Mouse (Mus musculus) thymus, adult 18-20 months (tissue): ENCODE data around the gene Arfgef2.
A peak's percentile ranks its signal among the peaks of the same experiment; 100 is the strongest.

Experiments used
- DNase-seq, 2 experiments: peaks; one replicate each; pipeline ENCODE4 v3.0.0; 2022; ENCODE audit warnings: mixed read lengths in 2 of 2

Arfgef2 gene

DNA sequence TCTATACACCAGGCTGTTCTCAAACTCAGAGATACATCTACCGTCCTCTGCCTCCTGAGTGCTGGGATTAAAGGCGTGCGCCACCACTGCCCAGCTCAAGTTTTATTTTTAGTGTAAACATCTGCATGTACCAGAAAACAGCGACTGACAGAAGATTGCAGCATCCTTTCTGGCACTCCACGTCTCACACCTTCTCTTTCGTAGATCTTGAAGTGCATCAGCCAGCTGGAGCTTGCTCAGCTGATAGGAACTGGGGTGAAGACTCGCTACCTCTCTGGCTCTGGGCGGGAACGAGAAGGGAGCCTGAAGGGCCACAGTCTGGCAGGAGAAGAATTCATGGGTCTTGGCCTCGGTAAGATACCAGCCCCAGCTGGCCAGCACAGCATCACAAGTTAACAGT lies 60.1 kb downstream of the Arfgef2 start:
- DNase-seq, result no peak

DNA sequence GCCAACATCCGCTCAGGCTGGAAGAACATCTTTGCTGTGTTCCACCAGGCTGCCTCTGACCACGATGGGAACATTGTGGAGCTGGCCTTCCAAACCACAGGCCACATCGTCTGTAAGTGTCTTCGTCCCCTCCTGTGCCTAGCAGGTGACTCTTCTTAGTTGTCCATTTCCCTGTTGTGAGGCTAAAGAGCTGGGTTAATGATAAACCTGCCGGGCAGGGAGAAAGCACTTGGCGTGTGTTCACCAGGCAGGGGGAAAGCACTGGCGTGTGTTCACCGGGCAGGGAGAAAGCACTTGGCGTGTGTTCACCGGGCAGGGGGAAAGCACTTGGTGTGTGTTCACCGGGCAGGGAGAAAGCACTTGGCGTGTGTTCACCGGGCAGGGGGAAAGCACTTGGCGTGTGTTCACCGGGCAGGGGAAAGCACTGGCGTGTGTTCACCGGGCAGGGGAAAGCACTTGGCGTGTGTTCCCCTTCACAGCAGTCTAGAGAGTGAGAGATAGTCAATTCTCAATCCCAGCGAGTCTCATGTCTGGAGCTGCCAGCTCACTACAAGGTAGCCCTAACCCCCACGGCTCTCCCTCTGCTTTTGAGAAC lies 65.0 kb downstream of the Arfgef2 start:
- DNase-seq, result no peak

DNA sequence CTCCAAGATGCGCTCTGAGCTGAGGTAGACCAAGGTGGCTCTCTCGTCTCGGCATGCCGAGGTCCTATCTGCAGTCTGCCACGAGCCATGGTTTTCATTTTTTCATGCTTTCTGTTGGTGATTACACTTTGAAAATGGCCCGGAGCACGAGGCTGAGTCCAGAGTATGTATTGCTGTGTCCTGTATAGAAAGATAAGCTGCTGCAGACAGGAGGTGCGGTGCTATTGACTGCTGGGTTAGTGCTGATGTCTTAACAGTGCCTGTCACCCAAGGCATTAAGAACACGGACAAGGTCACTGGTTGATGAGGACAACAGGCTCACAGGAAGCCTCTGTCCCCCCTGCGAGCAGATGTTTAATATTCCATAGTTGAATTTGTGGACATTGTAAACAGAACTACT lies 65.5 kb downstream of the Arfgef2 start:
- no peak for DNase-seq

- no peak for DNase-seq
Measured at GRCm38 (mm10) chr2:166874675-166875280, 69.4 kb downstream of the Arfgef2 start.

DNA sequence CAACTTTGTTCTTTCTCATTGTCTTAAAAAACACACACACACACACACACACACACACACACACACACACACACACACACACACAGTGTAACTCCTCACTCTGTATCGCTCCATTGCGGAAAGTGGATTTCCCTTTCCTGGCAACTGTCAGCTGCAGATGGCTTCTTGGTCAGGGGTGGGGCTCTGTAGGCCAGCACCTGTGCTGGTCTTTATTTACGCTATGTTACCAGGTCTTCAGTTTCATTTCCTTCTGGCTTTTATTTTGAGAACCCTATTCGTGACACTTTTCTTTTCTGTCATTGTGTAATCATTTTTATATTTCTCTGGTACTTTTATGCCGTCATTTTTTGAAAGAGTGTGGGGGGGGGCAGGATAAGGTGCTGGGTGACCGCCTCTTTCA lies 70.2 kb downstream of the Arfgef2 start:
- peak in 1 of 2 experiments; percentile 29 for DNase-seq

- DNase-seq, result no peak
Measured at GRCm38 (mm10) chr2:166876331-166876730, 70.9 kb downstream of the Arfgef2 start.

- no peak for DNase-seq
Measured at GRCm38 (mm10) chr2:166885066-166885465, 79.7 kb downstream of the Arfgef2 start.

DNA sequence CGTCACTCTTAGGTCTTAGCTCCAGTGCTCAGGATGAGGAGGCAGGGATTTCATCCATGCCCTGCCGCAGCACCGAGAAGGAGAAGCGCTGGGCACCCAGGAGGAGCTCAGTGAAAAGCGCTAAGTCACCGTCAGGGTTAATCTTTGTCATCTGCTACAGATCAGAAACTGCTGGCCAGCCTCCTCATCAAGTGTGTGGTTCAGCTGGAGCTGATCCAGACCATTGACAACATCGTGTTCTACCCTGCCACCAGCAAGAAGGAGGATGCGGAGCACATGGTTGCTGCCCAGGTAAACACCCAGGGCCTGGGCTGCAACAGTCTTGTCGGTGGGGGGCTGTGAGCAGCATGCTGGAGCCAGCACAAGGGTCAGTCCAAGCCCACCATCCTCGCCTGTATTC lies 80.2 kb downstream of the Arfgef2 start:
- DNase-seq, result no peak

DNA sequence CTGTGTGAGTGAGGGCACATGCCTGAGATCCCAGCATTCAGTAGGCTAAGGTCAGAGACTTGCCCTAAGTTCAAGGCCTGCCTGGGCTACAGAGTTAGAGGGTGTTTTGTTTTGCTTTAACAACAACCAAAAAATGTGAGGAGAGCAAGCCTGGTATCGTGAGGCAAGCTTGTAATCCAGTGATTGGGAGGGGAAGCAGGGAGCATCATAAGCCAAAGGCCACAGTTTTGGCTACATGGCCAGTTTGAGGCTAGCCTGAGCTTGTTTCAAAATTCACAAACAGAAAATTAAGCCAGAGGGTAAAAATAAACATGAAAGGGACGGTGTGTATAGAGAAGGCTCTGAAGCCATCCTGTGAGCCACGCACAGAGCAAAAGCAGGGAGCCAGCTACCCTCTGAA lies 80.8 kb downstream of the Arfgef2 start:
- DNase-seq, result no peak

DNA sequence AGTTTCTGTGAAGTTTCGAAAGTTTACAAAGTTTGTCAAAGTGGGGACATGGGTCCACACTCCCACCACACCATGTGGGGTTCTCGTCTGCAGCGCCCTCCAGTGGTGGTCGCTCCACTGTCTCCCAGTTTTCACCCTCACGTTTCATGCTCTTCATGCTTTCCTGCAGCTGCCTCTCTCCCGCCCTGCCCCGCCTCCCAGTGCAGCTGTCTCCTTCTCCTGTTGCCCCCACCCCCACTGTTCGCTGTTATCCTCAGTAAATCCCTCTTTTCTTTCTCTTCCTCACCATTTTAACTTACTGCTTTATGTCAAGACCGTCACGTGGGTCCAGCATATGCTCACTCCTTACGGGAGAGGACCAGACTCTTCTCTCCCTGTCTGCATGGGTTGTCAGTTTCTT lies 82.4 kb downstream of the Arfgef2 start:
- no peak for DNase-seq

DNA sequence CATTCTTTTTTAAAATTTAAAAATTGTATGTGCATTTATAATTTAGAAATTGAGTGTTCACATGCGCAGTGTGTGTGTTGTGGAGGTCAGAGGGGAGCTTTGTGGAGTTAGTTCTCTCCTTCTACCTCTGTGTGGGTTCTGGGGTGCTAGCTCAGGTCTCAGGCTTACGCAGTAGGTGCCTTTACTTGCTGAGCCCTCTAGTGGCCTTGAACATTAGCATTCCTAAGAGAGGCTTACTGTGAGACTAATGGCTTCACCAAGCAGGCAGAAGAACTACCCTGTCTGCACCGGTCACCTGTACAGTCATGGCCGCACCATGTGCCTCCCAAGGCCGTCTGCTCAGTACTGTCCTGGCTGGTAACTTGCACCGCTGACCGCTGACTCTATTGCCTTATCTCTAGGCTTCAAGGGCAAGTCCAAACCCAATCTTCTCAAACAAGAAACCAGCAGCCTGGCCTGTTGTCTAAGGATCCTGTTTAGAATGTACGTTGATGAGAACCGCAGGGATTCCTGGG lies 86.0 kb downstream of the Arfgef2 start:
- no peak for DNase-seq

GRCm38 (mm10) chr2:166892158-166892680 lies 86.8 kb downstream of the Arfgef2 start:
- no peak for DNase-seq

DNA sequence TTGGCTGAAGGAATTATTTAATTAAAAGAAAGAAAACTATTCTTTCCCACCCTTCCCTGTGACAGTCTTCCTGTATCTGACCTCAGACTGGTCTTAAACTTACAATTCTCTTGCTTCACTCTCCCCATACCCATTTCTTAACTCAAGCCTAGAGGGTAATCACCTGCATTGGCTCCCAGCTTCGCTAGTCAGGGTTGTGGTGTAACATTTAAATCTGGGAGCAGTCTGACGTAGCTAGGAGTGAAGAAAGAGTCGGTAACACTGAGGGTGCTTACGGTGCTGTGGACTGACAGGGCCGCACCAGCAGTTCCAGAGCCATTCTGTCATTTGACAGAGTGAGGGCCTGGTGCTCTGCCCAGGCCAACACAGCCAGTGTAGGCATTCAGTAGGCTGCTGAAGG lies 87.6 kb downstream of the Arfgef2 start:
- DNase-seq, result no peak

DNA sequence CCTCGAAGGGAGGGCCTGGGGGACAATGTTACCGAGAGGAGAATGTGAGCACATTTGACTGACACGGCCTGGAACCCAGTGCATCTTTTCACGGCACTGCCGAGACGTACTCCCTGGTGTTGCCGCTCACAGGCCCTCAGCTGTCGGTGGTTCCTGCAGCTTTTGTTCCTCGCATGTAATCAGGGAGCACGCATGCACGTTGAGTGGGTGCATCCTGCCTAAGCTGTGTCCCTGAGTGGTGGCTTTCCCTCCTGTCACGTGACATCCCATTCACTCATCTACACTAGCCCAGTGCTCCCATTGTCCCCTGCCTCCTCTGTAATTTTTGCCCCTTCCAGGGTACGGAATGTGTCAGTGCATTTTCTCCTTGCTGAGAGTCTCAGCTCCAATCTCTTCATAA lies 91.0 kb downstream of the Arfgef2 start:
- DNase-seq, result no peak

- DNase-seq, result no peak
Measured at GRCm38 (mm10) chr2:166896974-166897373, 91.6 kb downstream of the Arfgef2 start.

- no peak for DNase-seq
Measured at GRCm38 (mm10) chr2:166899161-166899560, 93.8 kb downstream of the Arfgef2 start.

DNA sequence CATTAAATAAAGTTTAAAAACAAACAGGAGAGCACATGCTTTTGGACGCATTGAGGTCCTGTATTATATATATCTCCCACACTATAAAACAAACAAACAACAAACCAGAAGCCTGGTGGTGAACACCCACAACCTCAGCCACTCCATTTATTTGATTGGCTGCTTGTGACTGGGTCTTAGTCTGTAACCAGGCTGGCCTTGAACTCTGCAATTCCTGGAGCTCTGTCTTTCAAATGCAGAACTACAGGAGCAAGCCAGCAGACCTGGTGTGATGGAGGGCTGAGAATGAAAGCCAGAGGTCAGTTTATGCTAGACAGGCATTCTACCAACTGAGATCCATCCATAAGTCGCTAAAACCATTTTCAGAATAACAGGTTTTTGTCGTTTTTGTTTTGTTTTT lies 94.4 kb downstream of the Arfgef2 start:
- DNase-seq, result no peak

GRCm38 (mm10) chr2:166900792-166901505 lies 95.6 kb downstream of the Arfgef2 start:
- DNase-seq, result no peak

- no peak for DNase-seq
Measured at GRCm38 (mm10) chr2:166903719-166904282, 98.4 kb downstream of the Arfgef2 start.

GRCm38 (mm10) chr2:166905711-166906522 lies 100.5 kb downstream of the Arfgef2 start, which contains the start of gene Cse1l:
Cse1l (plus strand) TSS chr2:166906040.
- peak; percentile 93 to 95 for DNase-seq

GRCm38 (mm10) chr2:166906523-166907182 lies 101.3 kb downstream of the Arfgef2 start:
- DNase-seq, result no peak

- no peak for DNase-seq
Measured at GRCm38 (mm10) chr2:166909729-166910128, 104.3 kb downstream of the Arfgef2 start.
